Mouse (Mus musculus): Measurements from ENCODE around the gene Zxdb. TPM values are rescaled to one million over a fixed set of nuclear protein-coding genes. Genes with fewer than 3 reads are reported as not detected.

The Zxdb gene
- polyA plus RNA-seq, 1 experiment from 2014 or later: 0.16 TPM

Other genes with a start within 250 kb of the Zxdb start
- 76.8 and 80.7 TPM in 2 replicates for gene Maged1, start 182.4 kb upstream of the Zxdb start, polyA plus RNA-seq (2015; fragmentation: Nextera tagmentation; extraction: Ambion mirVana)
- 0.64 and 0.83 TPM in 2 replicates for gene Gspt2, start 88.5 kb upstream of the Zxdb start, polyA plus RNA-seq (2015; fragmentation: Nextera tagmentation; extraction: Ambion mirVana)